Mouse (Mus musculus) embryonic fibroblast, embryonic 13.5 days (primary cell): ENCODE data around the gene Anapc11.

ENCODE experiments used
- CTCF ChIP-seq: IDR thresholded peaks from 2 replicates; pipeline ENCODE4 v1.5.1; 2011; ENCODE audit warnings: mild to moderate bottlenecking, control low read depth, low read length, moderate library complexity, borderline replicate concordance; ENCODE audit not compliant: insufficient read depth
- POLR2A ChIP-seq: IDR thresholded peaks from 2 replicates; pipeline ENCODE4 v1.6.1; 2011; ENCODE audit warnings: low read depth, mild to moderate bottlenecking, control low read depth, low read length, moderate library complexity

DNA sequence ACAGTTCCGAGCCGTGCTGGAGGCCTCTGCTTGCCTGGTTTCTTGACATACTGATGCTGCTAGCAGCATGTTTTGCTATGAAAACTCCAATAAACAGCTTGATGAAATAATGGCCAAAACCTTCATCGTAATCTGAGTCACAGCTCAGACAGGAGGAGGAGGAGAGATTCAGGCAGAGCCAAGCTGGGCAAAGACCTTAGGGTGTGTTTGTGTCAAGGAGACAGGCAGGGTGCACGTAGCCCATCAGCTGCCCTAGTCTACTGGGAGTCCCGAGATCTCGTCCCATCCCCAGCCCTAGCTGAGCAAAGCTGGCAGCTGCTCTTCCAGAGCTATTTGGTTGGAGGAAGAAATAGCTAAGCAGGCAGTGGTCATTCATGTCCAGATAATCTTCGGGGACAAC, 7.4 kb downstream of the Anapc11 start:
- TF ChIP-seq CTCF: no peak
- TF ChIP-seq POLR2A: no peak
